Mouse (Mus musculus): ENCODE data around the gene Zfp871. TPM values are rescaled to one million over a fixed set of nuclear protein-coding genes. Genes with fewer than 3 reads are reported as not detected.
"Not testable (repeated sequence)": the region's sequence is repeated elsewhere in the genome, so short reads cannot be mapped to it uniquely, and the experiment has no call there.

The Zfp871 gene
- polyA plus RNA-seq, 1 experiment from 2014 or later = 42.7 TPM

DNA sequence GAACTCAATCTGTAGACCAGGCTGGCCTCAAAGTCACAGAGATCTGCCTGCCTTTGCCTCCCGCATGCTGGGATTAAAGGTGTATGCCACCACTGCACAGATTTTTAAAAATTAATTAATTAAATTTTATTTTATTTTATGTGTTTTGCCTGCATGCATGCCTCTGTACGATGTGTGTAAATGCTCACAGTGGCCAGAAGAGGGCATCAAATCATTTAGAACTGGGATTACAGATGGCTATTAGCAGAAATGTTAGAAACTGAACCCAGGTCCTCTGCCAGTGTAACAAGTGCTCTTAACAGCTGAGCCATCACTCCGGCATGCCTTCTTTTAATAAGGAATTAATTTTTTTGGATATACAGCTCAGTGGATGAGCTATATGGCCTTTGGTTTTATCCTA is 59.1 kb downstream of the Zfp871 start:
- Histone ChIP-seq H3K36me3 (ENCODE audit: poor library complexity, severe bottlenecking) (no peaks in the 10 kb centered on the region), H3K4me3 (no peak overlapping the region), H3K4me1 (no peaks in the 10 kb centered on the region), H3K9ac (no peak overlapping the region), H3K27me3 (no peaks in the 10 kb centered on the region), H3K9me3 (replicated peaks) (no peaks in the 10 kb centered on the region; the same call in 1 of the 2 replicates), H3K27ac (no peak overlapping the region), H3K4me2 (no peak overlapping the region)
- 72% methylated on average over 3 of the region's 3 CpGs for WGBS
- no peak for ATAC-seq

DNA sequence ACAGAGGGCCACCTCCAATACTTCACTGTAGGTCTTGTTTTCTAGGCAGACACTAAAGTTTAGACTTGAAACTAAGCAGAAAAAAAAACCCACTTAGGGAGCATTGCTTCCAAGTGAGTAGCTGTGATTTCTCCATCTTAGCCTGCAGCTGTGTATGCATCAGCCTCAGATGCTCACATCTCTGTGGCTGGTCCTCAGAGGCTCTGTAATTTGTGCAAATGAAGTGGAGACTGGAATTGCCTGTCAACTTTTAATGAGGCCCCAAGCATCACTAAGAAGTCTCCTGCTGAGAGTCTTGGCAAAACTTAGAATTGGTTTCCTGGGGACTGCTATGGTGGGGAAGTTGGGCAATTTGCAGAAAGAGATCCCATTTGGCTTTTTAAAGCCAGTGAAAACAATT is 61.7 kb downstream of the Zfp871 start:
- not testable (repeated sequence) for H3K27ac ChIP-seq; ATAC-seq; H3K4me2 ChIP-seq; H3K9me3 ChIP-seq (replicated peaks); H3K4me3 ChIP-seq; H3K4me1 ChIP-seq; H3K36me3 ChIP-seq (ENCODE audit: poor library complexity, severe bottlenecking); H3K27me3 ChIP-seq; H3K9ac ChIP-seq

DNA sequence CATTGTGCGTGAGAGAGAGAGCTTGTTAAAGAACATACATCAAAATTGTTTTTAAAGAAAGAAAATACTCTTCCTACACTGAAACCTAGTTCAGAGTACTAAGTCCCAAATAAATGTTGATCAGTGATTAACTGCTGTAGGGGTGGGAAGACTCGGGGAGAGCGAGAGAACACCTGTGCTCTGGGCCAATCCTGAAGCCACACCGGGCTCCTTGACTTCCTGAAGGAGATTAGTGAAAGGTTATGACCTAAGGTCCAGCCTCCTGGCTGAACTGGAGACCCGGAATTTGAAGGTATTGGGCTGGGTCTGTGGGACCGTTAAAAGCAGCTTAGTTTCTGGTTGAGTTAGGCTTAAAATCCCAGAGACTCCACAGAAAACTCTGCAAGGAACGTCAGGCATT is 65.3 kb downstream of the Zfp871 start:
- Histone ChIP-seq H3K4me3 (no peak overlapping the region), H3K36me3 (ENCODE audit: poor library complexity, severe bottlenecking) (no peaks in the 10 kb centered on the region), H3K27me3 (no peaks in the 10 kb centered on the region), H3K9ac (no peak overlapping the region), H3K4me1 (no peaks in the 10 kb centered on the region), H3K4me2 (no peak overlapping the region), H3K9me3 (replicated peaks) (peaks cover 6% of the 10 kb centered on the region; the same call in 1 of the 2 replicates), H3K27ac (no peak overlapping the region)
- ATAC-seq = no peak
- WGBS = 70% methylated on average over 7 of the region's 7 CpGs

DNA sequence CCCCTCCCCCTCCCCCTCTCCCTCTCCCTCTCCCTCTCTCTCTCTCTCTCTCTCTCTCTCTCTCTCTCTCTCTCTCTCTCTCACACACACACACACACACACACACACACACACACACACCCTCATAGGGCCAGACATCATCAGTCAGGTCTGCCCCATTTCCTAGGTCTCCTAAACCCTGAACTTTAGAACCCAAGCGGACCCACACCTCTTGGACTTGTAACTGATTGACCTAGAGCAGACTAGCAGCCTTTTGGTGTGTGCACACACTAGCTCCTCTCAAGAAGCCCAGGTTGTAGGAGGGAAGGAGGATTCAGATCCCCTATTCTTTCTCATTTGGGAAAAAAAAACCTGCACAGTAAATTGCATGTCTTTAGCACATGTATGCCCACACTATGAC is 65.9 kb downstream of the Zfp871 start:
- H3K9me3 ChIP-seq (replicated peaks); H3K9ac ChIP-seq; H3K4me2 ChIP-seq; ATAC-seq; H3K27ac ChIP-seq; H3K36me3 ChIP-seq (ENCODE audit: poor library complexity, severe bottlenecking); H3K4me3 ChIP-seq; H3K4me1 ChIP-seq; H3K27me3 ChIP-seq: not testable (repeated sequence)
- WGBS = 89% methylated on average over 1 of the region's 1 CpGs

Other genes with a start within 250 kb of the Zfp871 start
- 0.64 TPM in 1 of 2 replicates, not detected in the other for gene Cyp4f37, start 167.0 kb downstream of the Zfp871 start, polyA plus RNA-seq (2015; fragmentation: Nextera tagmentation; extraction: Ambion mirVana)
- gene Cyp4f40, start 129.4 kb downstream of the Zfp871 start, polyA plus RNA-seq (2015; fragmentation: Nextera tagmentation; extraction: Ambion mirVana) = not detected in 2 replicates
- gene Cyp4f15, start 102.7 kb downstream of the Zfp871 start, polyA plus RNA-seq (2015; fragmentation: Nextera tagmentation; extraction: Ambion mirVana) = 0.84 and 1.4 TPM in 2 replicates
- gene Zfp811, start 21.6 kb upstream of the Zfp871 start, polyA plus RNA-seq (2015; fragmentation: Nextera tagmentation; extraction: Ambion mirVana) = 38.7 and 42.4 TPM in 2 replicates
- 19.0 and 19.2 TPM in 2 replicates for gene Zfp799, start 42.0 kb upstream of the Zfp871 start, polyA plus RNA-seq (2015; fragmentation: Nextera tagmentation; extraction: Ambion mirVana)
- 6.1 and 7.8 TPM in 2 replicates for gene Zfp870, start 103.4 kb upstream of the Zfp871 start, polyA plus RNA-seq (2015; fragmentation: Nextera tagmentation; extraction: Ambion mirVana)
- gene Cyp4f14, start 129.1 kb upstream of the Zfp871 start, polyA plus RNA-seq (2015; fragmentation: Nextera tagmentation; extraction: Ambion mirVana) = not detected in 2 replicates
- 5.6 and 6.0 TPM in 2 replicates for gene Cyp4f13, start 159.1 kb upstream of the Zfp871 start, polyA plus RNA-seq (2015; fragmentation: Nextera tagmentation; extraction: Ambion mirVana)
- 11.4 and 12.5 TPM in 2 replicates for gene Zfp472, start 177.5 kb upstream of the Zfp871 start, polyA plus RNA-seq (2015; fragmentation: Nextera tagmentation; extraction: Ambion mirVana)
- gene Zfp952, start 204.8 kb upstream of the Zfp871 start, polyA plus RNA-seq (2015; fragmentation: Nextera tagmentation; extraction: Ambion mirVana) = 19.1 and 20.4 TPM in 2 replicates
- 24.6 and 27.5 TPM in 2 replicates for gene Zfp763, start 245.1 kb upstream of the Zfp871 start, polyA plus RNA-seq (2015; fragmentation: Nextera tagmentation; extraction: Ambion mirVana)